Mouse (Mus musculus) adrenal gland, postnatal 25 days (tissue): ENCODE results near the gene Ecpas. TPM values are rescaled to one million over a fixed set of nuclear protein-coding genes. Genes with fewer than 3 reads are reported as not detected.

Experiments used
- DNase-seq: peaks from one replicate; pipeline ENCODE4 v3.0.0; 2021; ENCODE audit warnings: mixed read lengths
- long read RNA-seq: library from polyadenylated mRNA; stranded (forward); transcript quantifications from one replicate; pipeline ENCODE4 v2.0.0, GENCODE M21; 2021
- total RNA-seq: library from RNA; stranded (reverse); gene quantifications from 2 replicates; pipeline ENCODE4 v1.2.3, GENCODE M21; 2021

Ecpas gene
- 174 and 181 TPM in 2 replicates for total RNA-seq
- long read RNA-seq, full-length matches to known transcripts = 3 of 45 reads
- long read RNA-seq, partial matches to known transcripts = 33 of 45 reads
- long read RNA-seq, other reads (novel, unspliced or antisense) = 9 of 45 reads

DNA sequence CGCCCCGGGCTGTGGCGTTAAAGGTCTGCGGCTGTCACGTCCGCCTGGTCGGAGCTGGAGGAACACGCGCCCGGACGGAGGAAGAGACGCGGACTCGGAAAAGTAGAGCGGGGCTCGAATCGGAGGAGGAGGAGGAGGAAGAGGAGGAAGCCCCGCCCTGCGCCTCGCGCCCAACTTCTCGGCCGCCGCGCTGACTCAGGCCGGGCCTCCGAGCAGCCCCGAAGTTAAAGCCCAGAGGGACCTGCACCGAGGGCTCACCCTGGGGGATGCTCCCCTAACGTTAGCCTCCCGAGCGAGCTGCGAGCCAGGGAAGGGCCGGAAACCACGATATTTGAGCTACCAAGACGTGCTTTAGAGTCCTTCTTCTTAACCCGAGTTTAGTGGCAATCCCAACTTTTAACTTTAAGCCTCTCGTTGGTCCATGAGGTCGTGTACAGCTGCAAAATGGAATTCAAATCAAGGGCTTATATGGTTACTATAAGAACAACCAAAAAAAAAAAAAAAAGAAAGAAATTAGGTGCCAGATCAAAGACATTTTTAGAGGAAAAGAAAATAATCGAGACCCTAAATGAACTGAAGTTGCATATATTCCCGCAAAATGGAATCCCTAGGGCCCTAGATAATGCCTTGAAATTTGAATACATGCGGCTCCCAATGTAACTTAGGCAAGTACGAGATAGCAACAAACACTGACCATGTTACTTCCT, at the start of gene Ecpas:
Ecpas (minus strand) TSS at position 121 of the 707 bp plus-strand sequence.
- peak; percentile 89 for DNase-seq

DNA sequence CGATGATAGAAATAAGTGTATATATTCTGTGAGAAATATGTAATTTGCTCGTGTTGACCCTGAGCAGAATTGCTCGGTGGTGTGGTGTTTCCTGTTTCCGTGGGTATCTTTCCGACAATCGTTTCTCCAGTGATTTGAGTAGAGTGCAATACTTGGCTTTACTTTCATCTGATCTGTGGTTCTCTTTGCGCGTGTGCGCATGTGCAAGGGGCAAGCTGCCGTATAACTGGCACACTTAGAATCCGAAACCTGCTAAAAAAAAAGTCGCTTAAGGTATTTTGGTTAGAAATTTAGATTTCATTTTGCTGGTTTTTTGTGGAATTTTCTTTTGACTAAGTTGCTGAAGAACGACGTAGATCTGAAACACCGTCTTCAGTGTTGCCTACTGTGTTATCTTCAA, 49.2 kb upstream of the Ecpas start:
- no peak for DNase-seq

DNA sequence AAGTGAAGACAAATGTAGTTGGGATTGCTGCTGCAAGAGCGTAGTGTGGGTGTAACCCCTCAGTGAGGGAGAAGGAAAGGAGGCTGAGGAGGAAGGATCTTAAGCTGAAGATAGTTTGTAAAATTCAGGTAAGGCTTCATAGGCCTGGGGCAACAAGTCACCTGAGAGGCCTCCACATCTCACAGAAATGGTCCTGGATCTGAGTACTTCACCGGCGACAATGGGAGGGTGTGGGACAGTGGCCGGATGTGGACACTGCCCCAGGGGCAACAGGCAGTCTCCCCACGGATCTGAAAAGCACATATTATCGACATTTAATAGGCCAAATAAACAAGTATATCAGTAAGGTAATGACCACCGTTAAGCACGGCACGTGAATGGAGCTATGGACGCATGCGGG, 40.1 kb upstream of the Ecpas start:
- no peak for DNase-seq

DNA sequence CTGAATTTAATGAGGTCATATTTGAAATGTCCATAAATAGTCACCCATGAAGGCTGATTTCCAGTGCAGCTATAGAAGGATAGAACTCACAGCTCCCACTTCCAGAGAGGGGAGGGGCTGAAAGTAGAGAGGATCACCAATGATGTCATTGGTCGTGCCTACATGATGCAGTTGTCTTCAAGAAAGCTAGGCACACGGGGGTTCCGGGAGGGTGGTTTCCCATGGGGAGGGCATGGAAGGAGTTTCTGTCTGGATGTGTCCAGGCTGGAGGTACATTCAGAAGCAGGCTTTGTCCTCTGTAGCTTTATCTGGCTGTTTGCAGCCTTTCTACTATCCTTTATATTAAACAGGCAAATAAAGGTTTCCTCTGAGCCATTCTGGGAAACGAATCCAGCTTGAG, 35.8 kb upstream of the Ecpas start:
- no peak for DNase-seq

DNA sequence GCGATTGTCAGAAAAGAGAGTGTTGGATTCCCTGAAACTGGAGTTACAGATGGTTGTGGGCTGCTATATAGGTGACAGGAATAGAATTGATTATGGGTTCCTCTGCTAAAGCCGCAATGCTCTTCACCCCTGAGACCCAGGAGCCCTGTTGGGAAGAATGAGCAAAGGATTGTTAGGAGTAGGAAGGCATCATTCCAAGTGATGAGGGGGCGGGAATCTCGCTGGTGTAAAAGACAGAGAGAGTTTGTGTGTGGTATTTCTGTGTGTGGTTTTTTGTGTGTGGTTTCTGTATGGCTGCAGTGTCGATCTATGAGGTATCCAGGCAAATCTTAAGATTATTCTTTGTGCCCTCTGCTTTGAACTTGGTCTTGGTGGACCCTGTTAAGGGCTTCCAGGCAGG, 32.1 kb upstream of the Ecpas start:
- DNase-seq = no peak

DNA sequence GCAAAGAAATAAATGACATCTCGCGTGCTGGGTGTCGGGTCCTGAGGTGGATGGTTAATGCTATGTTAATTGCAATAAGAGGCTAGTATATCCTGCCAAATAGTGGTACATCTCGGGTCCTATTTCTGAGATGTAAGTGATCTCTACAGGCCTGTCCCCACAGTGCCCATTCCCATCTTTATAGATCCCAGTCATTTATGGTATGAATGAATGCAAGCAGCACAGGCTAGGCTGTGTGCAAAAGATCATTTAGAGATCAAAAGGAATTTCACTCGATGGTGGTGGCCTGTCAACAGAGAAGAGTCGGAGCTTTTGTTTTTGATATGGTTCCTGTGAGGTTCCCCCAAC, 31.6 kb upstream of the Ecpas start:
- DNase-seq = no peak

DNA sequence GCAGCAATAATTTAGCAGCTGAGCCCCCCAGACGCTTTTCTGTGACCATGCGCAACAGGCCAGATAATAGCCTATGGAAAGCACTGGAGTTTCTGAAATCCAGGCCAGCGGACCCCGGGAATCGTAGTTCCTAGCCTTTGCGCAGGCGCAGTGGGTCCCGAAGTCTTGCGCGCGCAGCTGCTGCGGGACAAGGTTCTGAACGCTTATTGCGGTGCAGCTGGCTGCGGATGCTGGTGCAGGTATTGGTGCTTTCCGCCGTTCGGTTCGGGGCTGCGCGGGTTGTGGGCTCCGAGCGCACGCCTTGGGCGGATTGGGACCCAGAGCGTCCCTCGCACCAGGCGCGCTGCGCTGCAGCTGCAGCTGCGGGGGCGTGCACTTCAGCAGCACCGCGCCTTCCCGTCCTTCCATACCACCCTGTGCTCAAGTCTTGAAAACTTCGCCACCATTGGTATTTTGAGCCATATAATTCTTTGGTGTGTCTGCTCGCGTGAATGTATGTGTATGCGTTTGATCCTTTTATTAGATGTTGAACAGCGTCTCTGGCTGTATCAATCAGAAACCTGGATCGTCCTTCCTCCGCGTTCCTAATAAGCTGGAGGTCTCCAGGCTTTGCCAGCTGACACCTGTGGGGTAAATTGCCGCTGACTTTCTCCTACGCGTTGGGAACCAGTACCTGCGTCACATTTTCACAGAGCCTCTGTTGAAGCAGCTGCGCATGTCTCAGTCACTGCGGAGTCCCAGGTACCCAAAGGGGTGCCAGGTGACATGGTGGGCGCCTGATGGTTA, 31.1 kb upstream of the Ecpas start, which contains the start of gene Zkscan16:
Zkscan16 (plus strand) TSS at position 209 of the 786 bp plus-strand sequence.
- peak; percentile 84 for DNase-seq

DNA sequence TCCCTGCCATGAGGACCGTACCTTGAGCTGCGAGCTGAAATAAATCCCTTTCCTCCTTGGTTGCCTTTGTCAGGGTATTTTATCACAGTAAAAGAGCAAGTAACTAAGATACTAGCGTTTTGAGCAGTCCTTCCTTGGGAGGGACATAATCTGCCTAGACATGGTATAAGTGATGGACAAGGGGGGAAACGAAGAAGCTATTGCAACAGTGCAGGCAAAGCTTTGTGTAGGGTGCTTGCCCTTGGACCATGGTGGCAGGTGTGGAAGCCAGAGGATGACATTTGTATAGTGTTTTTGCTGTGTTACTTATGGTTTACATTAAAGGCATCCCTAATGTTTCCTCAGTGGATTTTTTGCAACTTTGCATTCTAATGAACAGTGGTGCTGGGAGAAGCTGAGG, 30.4 kb upstream of the Ecpas start:
- no peak for DNase-seq

DNA sequence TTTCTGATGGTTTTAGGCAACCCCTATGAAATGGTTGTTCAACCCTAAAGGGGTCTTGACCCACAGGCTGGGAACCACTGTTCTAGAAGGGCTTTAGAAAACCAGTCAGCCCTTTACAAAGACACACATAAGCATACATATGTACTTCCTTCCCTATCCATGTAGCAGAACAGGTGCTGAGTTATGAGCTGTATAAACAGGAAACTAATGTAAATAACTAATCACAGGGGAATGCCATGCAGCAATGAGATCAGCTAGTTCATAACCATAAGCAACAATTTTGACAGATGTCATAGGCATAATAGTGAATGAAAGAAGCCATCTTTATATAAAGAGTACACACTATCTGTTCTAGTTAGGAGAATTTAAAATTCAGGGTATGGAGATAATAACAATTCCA, 29.1 kb upstream of the Ecpas start:
- DNase-seq = no peak

DNA sequence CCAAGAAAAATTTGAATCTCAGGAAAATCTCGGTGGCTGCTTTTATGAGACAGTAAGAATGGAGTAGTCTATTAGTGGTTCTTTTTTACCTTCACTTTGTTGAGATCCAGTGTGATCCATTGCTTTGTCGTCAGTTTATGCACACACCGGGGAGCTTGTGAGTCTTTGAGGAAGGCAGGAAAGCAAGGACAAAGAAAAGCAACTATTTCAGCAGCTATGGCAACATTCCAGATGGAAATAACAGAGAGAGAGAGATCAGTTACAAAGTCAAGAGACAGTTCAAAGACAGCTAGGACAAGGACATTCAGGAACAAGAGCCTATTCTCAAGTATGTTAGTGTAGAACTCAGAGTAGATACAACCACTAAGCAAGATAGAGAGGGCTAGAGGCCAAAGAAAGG, 23.3 kb upstream of the Ecpas start:
- DNase-seq = no peak

DNA sequence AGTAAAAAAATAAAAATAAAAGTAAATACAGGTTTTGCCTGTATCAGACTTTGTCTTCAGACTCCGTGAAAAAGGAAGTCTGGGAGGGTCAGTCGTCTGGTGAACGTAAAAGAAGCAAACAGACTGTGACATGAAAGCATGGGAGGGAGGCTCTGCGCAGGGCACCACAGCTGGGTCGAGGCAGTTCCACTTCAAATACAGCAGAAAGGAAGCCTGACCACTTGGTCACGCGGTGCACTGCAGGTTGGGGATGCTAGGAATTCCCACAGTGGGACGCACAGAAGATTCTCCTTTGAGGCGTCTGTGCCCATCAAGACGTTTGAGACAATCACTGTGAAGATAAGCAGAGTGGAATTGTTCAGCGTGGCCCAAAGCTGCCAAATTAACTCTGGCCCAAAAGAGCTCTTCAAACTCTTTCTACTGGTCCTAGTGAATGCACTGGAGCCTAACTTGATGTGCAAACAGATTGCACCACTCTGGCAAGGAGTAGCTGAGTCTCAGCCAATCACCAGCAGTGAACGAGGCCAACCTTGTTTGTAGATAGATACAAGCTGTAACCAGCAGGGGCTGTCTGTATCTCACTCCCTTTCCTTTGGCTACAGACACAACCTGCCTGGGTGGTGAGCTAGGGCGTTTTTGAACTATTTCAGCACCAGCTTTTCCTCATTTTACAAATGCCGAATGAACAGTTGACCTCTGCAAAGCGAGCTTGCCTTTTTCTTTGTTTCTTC, 22.4 kb upstream of the Ecpas start:
- DNase-seq = peak; percentile 25

DNA sequence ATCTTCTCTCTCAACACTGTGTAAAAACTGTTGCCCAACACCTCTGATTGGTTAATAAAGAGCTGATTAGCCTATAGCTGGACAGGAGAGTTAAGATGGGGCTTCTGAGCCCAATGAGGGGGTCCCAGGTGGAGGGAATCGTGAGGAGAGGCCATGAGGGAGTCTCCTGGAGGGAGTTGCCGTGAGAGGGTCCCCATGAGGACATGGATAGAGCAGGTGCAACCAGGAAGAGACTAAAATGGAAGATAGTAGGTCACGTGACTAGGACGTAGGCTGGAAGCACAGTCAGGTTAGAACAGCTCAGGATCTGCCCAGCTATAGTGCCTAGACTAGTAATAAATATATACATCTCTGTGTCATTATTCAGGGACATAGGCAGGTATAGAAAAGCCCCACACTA, 21.8 kb upstream of the Ecpas start:
- no peak for DNase-seq

DNA sequence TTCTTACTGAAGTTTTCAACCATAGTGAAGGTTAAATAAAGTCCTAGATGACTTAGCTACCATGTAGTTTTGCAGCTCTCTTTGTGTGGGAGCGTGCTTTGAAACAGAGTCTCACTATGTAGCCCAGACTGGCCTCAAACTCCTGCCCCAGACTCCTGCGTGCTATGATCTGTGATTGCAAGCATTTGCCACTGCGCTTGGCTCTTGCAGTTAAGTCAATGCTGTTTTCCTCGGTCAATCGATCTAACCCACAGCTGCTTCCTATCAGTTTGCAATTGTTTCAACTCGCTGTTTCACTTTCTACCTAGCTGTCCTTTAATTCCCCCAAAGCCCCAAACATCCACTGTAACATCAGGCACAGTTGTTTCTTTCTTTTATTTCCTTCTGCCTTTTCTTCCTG, 20.0 kb upstream of the Ecpas start:
- DNase-seq = no peak

DNA sequence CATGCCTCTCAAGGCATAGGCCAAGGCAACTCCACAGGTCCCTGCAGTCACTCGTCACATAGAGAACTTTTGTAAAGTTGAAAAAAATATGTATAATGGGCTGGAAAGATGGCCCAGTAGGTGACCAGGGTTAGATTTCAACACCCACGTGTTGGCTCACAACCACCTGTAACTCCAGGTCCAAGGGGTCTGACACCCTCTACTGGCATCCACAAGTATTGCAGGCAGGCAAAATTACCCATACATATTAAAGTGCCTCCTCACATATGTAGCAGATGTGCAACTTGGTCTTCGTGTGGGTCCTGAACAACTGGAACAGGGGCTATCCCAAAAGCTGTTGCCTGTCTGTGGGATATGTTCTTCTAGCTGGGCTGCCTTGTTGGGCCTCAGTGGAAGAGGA, 15.1 kb upstream of the Ecpas start:
- no peak for DNase-seq

DNA sequence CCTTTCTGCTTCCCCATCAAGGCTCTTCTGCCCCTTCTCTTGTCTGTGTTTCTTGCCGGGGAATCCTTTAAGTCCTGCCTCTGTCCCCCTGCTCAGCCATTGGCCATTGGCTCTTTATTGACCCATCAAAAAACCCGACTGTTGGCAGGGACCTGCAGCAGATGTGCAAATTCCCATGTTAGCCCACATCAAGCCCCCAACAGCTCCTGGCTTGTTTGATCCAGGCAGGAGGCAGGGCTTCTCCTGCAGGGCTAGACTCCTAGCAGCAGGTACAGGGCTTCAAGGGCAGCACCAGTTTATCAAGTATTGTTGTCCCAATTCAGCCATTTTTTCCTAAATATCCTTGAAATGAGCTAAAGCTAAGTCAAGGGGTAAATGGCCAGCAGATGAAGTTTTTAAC, 13.6 kb upstream of the Ecpas start:
- no peak for DNase-seq

DNA sequence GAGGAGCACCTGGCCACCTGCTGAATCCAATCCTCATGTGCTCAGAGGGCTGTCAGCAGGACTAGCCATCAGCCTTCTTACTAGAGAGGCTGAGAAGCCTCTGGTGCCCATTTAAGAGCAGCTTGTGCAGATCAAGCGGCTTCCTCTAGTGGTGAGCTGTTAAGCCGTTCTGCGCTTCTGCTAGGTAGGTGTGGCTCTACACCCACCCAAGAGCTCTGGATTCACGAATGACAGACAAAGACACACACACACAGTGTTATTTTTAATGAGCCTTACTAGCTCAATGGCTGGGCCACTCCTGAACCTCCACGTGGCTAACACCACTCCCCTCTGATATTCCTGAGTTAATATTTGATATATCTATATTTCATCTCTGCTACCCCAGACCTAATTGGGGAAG, 13.1 kb upstream of the Ecpas start:
- no peak for DNase-seq

DNA sequence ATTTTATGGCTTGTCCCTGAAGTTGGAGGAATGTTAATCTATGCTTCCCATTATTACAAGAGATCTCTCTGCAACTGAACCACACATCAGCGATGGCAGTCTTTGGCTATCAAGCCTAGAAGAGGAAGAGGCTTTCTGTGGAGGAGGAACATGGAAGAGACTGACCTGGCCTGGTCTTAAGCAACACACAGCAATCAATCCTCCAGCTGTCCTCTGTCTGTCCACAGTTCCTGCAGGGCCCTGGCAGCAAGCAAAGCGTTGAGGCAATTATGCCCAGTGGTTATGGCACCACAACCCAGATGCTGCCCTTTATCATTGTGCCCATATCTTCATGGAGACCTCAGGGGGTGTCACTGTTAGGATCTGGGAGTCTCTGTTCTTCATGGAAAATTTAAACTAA, 11.4 kb upstream of the Ecpas start:
- no peak for DNase-seq

DNA sequence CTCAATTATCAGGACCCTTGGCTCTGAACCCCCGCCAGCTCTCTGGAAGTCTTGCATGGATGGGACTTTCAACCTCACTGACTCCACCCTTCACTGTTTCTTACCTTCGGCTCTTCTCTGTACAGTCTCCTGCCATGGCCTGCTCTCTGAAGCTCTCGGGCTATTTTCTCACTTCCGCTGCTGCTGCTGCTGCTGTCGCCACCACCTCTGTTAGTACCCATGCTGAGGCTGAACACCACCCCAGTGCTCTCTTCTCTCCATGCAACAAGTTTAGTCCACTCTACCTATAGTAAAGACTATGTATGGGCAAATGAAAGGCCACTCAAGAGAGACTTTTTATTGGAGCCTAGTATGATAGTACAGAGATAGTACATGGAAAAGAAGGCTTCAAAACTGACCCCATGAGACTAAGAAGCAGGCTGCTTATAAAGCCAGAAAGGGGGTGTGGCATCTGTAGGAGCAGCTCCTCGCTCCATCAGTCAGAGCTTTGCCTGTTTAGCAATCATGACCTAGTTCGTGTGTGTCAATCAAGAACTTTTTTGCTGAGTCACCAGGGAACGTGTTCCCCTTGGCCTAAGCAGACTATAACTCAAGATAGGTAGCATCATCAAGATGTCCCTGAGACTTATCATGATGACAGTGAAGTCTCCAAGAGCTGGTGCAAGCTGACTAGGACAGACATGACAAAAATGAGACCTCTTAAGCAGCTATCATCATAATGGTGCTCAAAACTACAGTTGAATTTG, 2.7 kb upstream of the Ecpas start:
- no peak for DNase-seq

DNA sequence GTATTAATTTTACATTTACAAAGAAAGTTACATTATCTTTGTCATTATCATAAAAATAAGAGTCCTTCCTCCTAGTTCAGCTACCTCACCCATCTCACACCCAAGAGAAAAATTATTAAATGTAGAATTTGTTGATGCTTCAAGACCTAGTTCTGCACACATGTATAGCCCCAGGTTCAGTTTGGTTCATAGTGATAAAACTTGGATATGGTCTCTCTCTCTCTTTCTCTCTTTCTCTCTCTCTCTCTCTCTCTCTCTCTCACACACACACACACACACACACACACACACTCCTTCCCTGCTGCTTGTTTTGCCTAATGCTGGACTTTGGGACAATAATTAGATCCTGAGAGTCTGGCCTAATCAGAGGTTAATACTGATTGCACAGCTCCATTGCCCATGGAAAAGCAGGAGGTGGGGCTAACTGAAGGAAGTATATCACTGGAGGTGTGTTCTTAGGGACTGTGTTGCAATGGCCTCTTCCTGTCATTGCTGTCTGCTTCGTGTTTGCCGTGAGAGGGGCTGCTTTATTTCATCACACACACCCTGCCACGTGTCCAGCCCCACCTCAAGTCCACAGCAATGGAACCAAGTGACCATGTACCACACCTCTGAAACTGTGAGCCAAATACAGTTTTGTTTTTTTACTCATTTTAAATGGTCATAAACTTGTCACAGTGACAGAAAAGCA, 932 bp upstream of the Ecpas start:
- DNase-seq = no peak

DNA sequence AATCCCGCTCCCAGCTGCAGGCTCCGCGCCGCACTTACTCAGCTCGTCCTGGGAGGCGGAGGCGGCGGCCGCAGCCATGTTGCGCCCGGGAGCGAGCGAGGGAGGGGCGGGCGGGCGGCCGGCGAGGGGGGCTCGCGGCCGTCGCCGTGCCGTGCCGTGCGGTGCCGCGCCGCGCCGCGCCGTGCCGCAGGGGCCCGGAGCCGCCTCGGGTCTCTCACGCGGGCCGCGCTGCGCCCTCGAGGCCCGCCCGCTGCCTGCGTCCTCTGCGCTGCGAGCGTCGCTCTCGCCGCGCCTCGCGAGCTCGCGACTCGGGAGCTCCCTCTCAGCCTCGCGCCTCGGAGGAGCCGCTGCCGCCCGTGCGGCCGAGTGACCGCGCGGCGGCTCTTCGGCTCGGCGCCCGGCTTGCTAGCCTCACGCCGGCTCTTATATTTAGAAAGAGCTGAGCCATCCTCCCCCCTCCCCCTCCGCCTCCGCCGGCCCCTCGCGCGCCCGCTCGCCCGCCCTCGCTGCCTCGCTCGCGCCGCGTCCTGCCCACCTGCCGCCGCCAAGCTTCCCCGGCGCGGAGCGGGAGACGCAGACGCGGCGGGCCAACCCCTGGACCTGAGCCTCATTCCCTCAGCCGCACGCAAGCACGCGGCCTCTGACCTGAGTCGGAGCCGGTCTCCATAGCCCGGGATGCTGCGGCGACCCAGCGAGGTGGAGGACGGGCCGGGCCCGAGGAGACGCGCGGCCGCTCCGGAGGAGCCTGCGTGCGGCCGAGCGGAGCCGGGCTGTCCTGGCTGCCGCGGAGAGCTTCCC, 519 bp downstream of the Ecpas start:
- DNase-seq = peak; percentile 73
